Mouse (Mus musculus): ENCODE data around the gene Dgki. TPM values are rescaled to one million over a fixed set of nuclear protein-coding genes. Genes with fewer than 3 reads are reported as not detected.

Gene Dgki
- total RNA-seq, 1 experiment from 2014 or later: not detected

DNA sequence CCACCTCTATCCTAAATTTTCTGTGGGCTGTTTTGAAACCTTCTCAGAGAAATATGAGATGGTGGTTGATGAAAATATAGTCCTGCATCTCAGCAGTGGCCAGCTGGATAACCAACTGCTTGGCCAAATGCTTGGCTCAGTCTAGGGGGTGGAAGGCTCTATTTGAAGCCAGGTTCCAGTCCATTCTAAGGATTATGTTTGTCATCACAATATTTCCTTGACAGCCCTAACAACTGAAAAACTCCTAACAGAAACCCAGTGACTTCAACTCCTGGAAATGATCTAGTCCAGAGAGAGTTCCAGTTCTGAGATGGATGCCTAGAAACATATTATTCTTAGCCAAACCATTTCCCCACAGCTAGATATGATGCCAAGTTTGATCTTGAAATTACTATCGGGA lies 454.7 kb downstream of the Dgki start:
- ATAC-seq (ENCODE audit: extremely low read depth, insufficient number of reproducible peaks, low FRiP score, poor library complexity, severe bottlenecking): no peak

GRCm38 (mm10) chr6:36844258-36844657 lies 455.7 kb downstream of the Dgki start:
- no peak for ATAC-seq (ENCODE audit: extremely low read depth, insufficient number of reproducible peaks, low FRiP score, poor library complexity, severe bottlenecking)

DNA sequence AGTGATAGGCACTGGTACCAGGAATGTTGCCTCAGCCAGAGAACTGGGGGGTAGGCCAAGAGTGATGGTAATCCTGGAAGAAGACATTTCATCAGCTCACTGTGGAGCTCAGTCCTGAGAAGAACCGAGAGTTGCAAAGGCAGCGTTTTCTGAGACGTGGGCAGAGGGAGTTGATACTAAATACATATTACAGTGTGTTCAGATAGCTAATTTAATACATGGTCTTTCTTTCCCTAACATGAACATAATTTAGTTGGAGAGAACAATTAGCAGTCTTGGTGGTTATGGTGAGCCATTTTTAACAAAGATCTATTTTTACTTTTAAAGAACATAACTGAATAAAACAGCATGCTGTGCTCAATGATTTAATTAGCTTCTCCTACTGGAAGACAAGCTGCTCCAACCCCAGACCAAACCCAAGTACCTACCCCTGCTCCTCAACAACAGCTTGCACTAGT lies 456.9 kb downstream of the Dgki start:
- no peak for ATAC-seq (ENCODE audit: extremely low read depth, insufficient number of reproducible peaks, low FRiP score, poor library complexity, severe bottlenecking)

- no peak for ATAC-seq (ENCODE audit: extremely low read depth, insufficient number of reproducible peaks, low FRiP score, poor library complexity, severe bottlenecking)
Observed at GRCm38 (mm10) chr6:36842101-36842922, 457.7 kb downstream of the Dgki start.

GRCm38 (mm10) chr6:36841701-36842100 lies 458.3 kb downstream of the Dgki start:
- no peak for ATAC-seq (ENCODE audit: extremely low read depth, insufficient number of reproducible peaks, low FRiP score, poor library complexity, severe bottlenecking)

- no peak for ATAC-seq (ENCODE audit: extremely low read depth, insufficient number of reproducible peaks, low FRiP score, poor library complexity, severe bottlenecking)
Observed at GRCm38 (mm10) chr6:36841174-36841573, 458.8 kb downstream of the Dgki start.

DNA sequence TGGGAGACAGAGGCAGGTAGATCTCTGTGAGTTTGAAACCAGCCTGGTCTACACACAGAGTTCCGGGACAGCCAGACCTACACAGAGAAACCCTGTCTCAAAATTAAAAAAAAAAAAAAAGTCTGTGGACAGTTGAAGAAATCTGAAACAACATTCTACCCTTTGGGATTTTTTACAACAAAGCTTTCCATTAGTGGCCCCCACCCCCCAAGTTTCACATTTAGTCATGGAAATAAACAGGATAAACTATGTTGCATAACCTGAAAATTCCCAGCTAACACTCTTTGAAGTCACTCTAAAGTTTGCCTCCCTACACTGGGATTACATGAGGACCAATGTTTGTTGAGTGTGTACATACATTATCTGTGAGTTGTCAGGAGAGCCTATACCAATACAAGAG lies 461.2 kb downstream of the Dgki start:
- ATAC-seq (ENCODE audit: extremely low read depth, insufficient number of reproducible peaks, low FRiP score, poor library complexity, severe bottlenecking): no peak

DNA sequence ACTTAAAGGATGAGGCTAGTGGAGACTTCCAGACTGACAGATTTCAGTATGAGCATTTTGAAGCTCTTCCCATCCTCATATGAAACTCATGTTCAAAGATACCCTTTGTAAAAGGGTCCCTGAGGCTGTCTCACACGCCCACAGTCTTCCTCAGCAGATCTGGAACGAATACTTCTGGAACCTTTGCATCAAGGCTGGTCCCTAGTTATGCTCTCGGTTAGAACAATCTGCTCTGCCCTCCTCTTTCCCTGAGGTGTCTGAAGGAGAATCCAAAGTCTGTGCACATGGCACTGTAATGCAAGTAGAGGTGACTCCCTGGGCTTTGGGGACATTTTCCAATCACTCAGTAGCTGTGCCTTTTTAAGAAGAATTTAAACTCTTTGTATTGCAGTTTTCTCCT lies 464.6 kb downstream of the Dgki start:
- ATAC-seq (ENCODE audit: extremely low read depth, insufficient number of reproducible peaks, low FRiP score, poor library complexity, severe bottlenecking): no peak

- no peak for ATAC-seq (ENCODE audit: extremely low read depth, insufficient number of reproducible peaks, low FRiP score, poor library complexity, severe bottlenecking)
Observed at GRCm38 (mm10) chr6:36834695-36835265, 465.2 kb downstream of the Dgki start.

DNA sequence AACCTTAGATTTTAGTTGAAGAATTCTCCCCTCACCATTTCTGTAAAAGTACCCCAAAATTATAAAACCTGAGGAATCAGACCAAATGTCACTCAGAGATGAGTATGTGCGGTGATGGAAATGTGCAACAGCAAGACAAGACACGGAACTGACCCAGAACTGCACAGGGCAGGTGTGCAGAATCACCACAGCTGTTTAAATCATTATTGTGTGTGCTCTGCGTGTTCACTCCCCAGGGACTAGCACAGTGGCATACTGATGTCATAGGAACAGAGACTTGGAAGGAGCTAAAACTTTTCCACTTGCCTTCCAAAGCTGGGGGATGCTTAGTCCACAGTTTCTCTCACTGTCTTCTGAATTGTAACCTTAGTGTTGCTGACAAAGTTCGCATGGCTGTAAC lies 467.3 kb downstream of the Dgki start:
- ATAC-seq (ENCODE audit: extremely low read depth, insufficient number of reproducible peaks, low FRiP score, poor library complexity, severe bottlenecking): no peak

GRCm38 (mm10) chr6:36832207-36832606 lies 467.8 kb downstream of the Dgki start:
- ATAC-seq (ENCODE audit: extremely low read depth, insufficient number of reproducible peaks, low FRiP score, poor library complexity, severe bottlenecking): no peak

GRCm38 (mm10) chr6:36830371-36830925 lies 469.5 kb downstream of the Dgki start:
- ATAC-seq (ENCODE audit: extremely low read depth, insufficient number of reproducible peaks, low FRiP score, poor library complexity, severe bottlenecking): no peak

DNA sequence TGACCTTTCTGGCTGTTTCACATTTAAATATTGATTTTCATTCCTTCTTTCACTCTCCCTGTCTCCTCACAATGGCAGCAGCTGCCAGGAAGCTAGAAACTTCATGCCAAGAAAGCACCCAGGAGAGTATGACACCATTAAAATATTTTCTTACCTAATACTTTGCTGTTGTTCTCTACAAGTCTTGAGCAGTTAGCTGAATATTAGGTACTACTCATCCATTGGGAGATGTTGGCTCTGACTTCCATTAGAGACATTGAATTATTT lies 480.3 kb downstream of the Dgki start:
- ATAC-seq (ENCODE audit: extremely low read depth, insufficient number of reproducible peaks, low FRiP score, poor library complexity, severe bottlenecking): no peak

DNA sequence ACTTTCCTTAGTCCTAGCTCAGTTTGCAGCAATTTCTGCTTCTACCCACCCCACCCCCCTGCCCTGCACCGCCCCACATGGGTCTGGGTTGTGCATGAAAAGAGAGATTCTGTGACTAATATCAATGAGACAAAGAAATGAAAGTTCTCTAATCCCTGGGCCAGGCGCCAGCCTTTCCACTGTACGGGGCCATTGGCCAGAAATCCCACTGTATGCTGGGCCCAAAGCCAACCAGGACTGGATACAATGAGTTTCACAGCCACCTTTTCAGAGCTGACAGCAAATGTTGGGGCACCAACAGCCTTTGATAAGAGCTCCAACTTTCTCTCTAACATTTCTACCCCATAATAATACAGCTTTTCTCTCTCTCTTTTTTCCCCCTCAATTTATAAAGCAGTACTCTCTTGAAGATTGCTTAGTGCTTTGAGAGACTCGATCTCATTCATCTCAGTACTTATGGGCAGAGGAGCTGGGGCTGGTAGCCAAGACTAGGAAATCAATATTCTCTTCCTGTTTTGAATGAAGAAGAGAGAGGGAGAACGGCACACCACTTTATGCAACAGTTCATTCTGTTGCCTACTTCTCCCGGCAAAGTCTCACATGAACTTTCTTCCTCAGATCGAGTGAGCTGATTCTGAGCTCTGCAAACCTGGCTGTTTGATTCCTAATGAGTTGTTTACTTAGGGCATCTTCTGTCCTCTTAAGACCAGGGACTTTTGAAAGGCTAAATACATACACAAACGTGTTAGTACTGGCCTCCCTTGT lies 480.8 kb downstream of the Dgki start:
- no peak for ATAC-seq (ENCODE audit: extremely low read depth, insufficient number of reproducible peaks, low FRiP score, poor library complexity, severe bottlenecking)

DNA sequence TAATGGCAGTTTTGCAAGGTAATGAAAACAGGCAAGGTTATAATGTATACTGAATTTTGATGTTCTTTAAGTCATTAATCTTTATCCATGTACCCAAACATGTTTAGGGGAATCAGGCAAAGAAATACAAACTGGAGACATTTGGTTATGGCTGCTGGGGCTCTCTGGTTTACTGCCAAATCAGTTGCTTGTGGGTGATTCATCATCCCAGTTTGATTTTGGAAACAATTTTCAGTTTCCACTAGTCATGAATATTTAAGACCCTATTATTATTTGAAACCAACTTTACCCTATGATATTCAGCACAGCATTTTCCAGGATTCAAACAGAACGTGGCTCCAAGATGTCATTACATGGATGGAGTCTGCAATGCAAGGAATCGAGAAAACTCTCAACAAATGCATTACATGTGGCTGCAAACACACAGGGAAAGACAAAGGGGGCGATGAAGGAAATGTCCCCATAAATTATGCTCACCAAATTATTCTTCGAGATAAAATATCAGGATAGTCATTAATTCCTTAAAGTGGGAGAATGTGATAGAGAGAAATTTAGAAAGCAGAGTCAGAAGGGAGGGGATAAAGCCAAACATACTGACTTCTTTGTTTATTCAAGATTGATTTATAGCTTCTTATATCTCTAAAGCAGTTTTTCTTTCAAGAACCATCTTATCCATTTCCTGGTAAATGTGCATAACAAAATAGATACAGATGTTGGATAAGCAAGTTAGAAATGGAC lies 481.5 kb downstream of the Dgki start:
- ATAC-seq (ENCODE audit: extremely low read depth, insufficient number of reproducible peaks, low FRiP score, poor library complexity, severe bottlenecking): no peak

DNA sequence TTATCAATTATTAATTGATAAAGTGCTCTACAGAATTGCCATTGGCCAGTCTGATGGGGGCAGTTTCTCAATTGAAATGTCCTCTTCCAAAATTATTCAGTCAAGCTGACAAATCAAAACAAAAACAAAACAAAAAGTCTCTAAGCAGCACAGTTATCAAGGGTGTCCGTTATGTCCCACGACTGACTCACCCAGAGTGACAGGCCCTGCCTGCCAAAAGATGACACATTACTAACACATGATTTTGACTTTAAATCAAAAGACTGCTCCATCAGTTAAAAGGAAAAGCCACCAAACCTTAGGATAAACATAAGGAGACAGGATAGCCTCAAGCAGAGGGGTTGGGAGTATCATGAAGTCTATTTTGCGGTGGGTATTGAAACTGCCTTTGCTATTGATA lies 483.3 kb downstream of the Dgki start:
- no peak for ATAC-seq (ENCODE audit: extremely low read depth, insufficient number of reproducible peaks, low FRiP score, poor library complexity, severe bottlenecking)

DNA sequence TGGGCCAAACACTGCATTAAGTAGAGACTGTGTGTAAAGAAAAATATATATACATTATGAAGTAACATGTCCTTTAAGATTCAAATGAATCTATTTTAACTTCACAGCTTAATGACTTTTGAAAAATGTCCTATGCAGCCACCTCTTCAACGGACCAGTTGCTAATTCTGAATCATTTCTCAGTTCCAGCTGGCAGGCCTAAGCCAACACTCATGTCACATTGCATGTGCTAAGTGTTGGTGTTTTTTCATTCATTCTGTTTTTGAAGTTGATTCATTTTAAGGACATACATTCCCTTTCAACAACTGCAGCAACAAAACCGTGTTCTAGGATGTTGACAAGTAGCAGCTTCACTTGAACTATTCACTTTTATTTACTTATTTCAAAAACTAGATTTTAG lies 484.0 kb downstream of the Dgki start:
- ATAC-seq (ENCODE audit: extremely low read depth, insufficient number of reproducible peaks, low FRiP score, poor library complexity, severe bottlenecking): no peak

DNA sequence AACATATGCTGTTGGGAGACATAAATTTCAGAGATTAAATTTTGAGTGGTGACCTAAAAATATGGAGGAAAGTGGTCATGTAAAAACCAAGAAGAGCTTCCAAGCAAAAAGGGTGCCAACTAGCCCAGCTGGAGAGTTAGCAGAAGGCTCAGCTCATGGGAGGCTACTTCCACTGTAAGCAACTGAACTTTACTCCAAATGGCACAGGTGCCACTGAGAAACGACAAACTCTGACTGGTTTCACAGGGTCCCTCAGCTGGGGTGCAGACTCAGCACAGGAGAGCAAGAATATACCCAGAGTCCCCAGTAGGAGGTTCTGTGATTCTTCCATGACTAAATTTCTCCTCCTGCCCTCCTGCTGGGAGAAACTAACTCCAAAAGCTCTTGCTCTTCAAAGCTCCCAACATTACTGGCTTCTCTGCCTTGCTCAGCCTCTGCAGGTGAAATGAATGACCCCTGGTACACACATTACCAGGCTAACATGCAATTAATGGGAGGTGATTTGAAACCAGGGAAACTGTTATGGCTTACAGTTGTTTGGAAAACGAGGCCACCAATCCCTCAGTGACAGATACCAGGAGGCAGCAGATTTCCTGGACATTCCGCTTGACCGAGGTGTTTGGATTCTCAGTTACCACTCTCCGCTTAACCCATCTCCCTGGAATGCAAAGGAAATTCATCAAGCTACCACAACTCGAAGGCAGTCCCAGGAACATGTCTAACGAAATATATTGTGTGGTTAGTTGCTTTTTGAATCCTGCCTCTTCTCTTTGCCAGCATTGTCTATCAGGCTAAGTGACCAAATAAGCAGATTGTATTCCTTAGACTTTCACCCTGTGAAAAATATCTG lies 487.1 kb downstream of the Dgki start:
- no peak for ATAC-seq (ENCODE audit: extremely low read depth, insufficient number of reproducible peaks, low FRiP score, poor library complexity, severe bottlenecking)

Data from neutrophil, adult 5-6 weeks (primary cell).